Mouse (Mus musculus): ENCODE measurements around the gene Hmx3.

Hmx3 gene

GRCm38 (mm10) chr7:131556541-131557271 is 14.0 kb downstream of the Hmx3 start:
- no peak for DNase-seq (ENCODE audit: low read depth)

- DNase-seq (ENCODE audit: low read depth), result no peak
These were observed 15.1 kb downstream of the Hmx3 start for GRCm38 (mm10) chr7:131557751-131558150.

- DNase-seq (ENCODE audit: low read depth), result peak; percentile 83
These were observed 17.5 kb downstream of the Hmx3 start, which contains the start of gene Bub3 for GRCm38 (mm10) chr7:131559986-131560696. Gene Bub3, plus strand, starts transcription at chr7:131560222.

- no peak for DNase-seq (ENCODE audit: low read depth)
These were observed 18.0 kb downstream of the Hmx3 start for GRCm38 (mm10) chr7:131560697-131561042.

- no peak for DNase-seq (ENCODE audit: low read depth)
These were observed 32.6 kb downstream of the Hmx3 start for GRCm38 (mm10) chr7:131575246-131575645.

GRCm38 (mm10) chr7:131582178-131582577 is 39.5 kb downstream of the Hmx3 start:
- DNase-seq (ENCODE audit: low read depth), result no peak

GRCm38 (mm10) chr7:131585551-131585950 is 42.9 kb downstream of the Hmx3 start:
- no peak for DNase-seq (ENCODE audit: low read depth)

All from c-Kit-positive CD71-negative TER-119-negative erythroid progenitor cells, embryonic 14.5 days (primary cell).